Mouse (Mus musculus): ENCODE results near the gene Cox15.

Gene Cox15

GRCm38 (mm10) chr19:43709317-43709716 is 43.5 kb downstream of the Cox15 start:
- in situ Hi-C loops (cut with MboI; ENCODE audit: low sequenced_read_pairs), result no loop called here

- in situ Hi-C loops (cut with MboI; ENCODE audit: low sequenced_read_pairs), result no loop called here
Observed at GRCm38 (mm10) chr19:43708206-43708605, 44.6 kb downstream of the Cox15 start.

GRCm38 (mm10) chr19:43704787-43705497 is 47.9 kb downstream of the Cox15 start:
- in situ Hi-C loops (cut with MboI; ENCODE audit: low sequenced_read_pairs), result no loop called here

- in situ Hi-C loops (cut with MboI; ENCODE audit: low sequenced_read_pairs), result no loop called here
Observed at GRCm38 (mm10) chr19:43704211-43704610, 48.6 kb downstream of the Cox15 start.

GRCm38 (mm10) chr19:43699763-43700155 is 53.0 kb downstream of the Cox15 start:
- in situ Hi-C loops (cut with MboI; ENCODE audit: low sequenced_read_pairs), result no loop called here

- in situ Hi-C loops (cut with MboI; ENCODE audit: low sequenced_read_pairs), result no loop called here
Observed at GRCm38 (mm10) chr19:43699021-43699762, 53.6 kb downstream of the Cox15 start.

- in situ Hi-C loops (cut with MboI; ENCODE audit: low sequenced_read_pairs), result no loop called here
Observed at GRCm38 (mm10) chr19:43697666-43698370, 55.0 kb downstream of the Cox15 start.

GRCm38 (mm10) chr19:43695514-43695964 is 57.3 kb downstream of the Cox15 start:
- in situ Hi-C loops (cut with MboI; ENCODE audit: low sequenced_read_pairs), result no loop called here

- in situ Hi-C loops (cut with MboI; ENCODE audit: low sequenced_read_pairs), result no loop called here
Observed at GRCm38 (mm10) chr19:43692815-43693214, 60.0 kb downstream of the Cox15 start.

- in situ Hi-C loops (cut with MboI; ENCODE audit: low sequenced_read_pairs), result no loop called here
Observed at GRCm38 (mm10) chr19:43689419-43690246, 63.2 kb downstream of the Cox15 start, which contains the start of gene Entpd7. Gene Entpd7, plus strand, starts transcription at chr19:43689672.
